Mouse (Mus musculus): ENCODE results near the gene Bnc2. TPM values are rescaled to one million over a fixed set of nuclear protein-coding genes. Genes with fewer than 3 reads are reported as not detected.

Bnc2 gene
- polyA plus RNA-seq, 1 experiment from 2014 or later, result 17.3 TPM

GRCm38 (mm10) chr4:84668949-84669605, 6.0 kb downstream of the Bnc2 start:
- WGBS, result 36% methylated on average over 12 of the region's 12 CpGs

GRCm38 (mm10) chr4:84668226-84668625, 6.8 kb downstream of the Bnc2 start:
- H3K4me3 ChIP-seq (replicated peaks), result no peak overlapping the region
- H3K9ac ChIP-seq, result no peak overlapping the region
- H3K27ac ChIP-seq (replicated peaks), result no peak overlapping the region
- H3K4me2 ChIP-seq (replicated peaks), result no peak overlapping the region
- no peak for ATAC-seq (ENCODE audit: insufficient number of reproducible peaks, low FRiP score, low TSS enrichment, low read depth)
- H3K4me1 ChIP-seq, result peaks cover 9% of the 10 kb centered on the region
- no peaks in the 10 kb centered on the region for H3K9me3 ChIP-seq (replicated peaks)
- peaks cover 8% of the 10 kb centered on the region; the same call in 1 of the 2 replicates for H3K27me3 ChIP-seq
- H3K36me3 ChIP-seq, result no peaks in the 10 kb centered on the region
- 82% methylated on average over 5 of the region's 5 CpGs for WGBS

More at GRCm38 (mm10) chr4:84668949-84669605, 6.0 kb downstream of the Bnc2 start:
- ATAC-seq (ENCODE audit: insufficient number of reproducible peaks, low FRiP score, low TSS enrichment, low read depth), result no peak
- Histone ChIP-seq H3K36me3 (no peaks in the 10 kb centered on the region), H3K27ac (replicated peaks) (no peak overlapping the region), H3K9me3 (replicated peaks) (no peaks in the 10 kb centered on the region), H3K4me2 (replicated peaks) (0 out of 2 replicates have a peak overlapping the region, but pooled peaks have one; percentile 10), H3K4me3 (replicated peaks) (no peak overlapping the region), H3K9ac (no peak overlapping the region), H3K4me1 (peaks cover 14% of the 10 kb centered on the region), H3K27me3 (peaks cover 11% of the 10 kb centered on the region; the same call in 1 of the 2 replicates)

- Histone ChIP-seq H3K9me3 (replicated peaks) (no peaks in the 10 kb centered on the region), H3K27ac (replicated peaks) (no peak overlapping the region), H3K27me3 (no peaks in the 10 kb centered on the region), H3K4me1 (no peaks in the 10 kb centered on the region), H3K4me2 (replicated peaks) (no peak overlapping the region), H3K9ac (no peak overlapping the region), H3K36me3 (no peaks in the 10 kb centered on the region), H3K4me3 (replicated peaks) (no peak overlapping the region)
- WGBS, result 86% methylated on average over 5 of the region's 5 CpGs
- no peak for ATAC-seq (ENCODE audit: insufficient number of reproducible peaks, low FRiP score, low TSS enrichment, low read depth)
These were observed 12.6 kb downstream of the Bnc2 start for GRCm38 (mm10) chr4:84662228-84663065.

- no peak for ATAC-seq (ENCODE audit: insufficient number of reproducible peaks, low FRiP score, low TSS enrichment, low read depth)
- H3K27me3 ChIP-seq, result no peaks in the 10 kb centered on the region
- WGBS, result 81% methylated on average over 3 of the region's 3 CpGs
- H3K27ac ChIP-seq (replicated peaks), result no peak overlapping the region
- no peaks in the 10 kb centered on the region for H3K36me3 ChIP-seq
- H3K4me2 ChIP-seq (replicated peaks), result no peak overlapping the region
- no peaks in the 10 kb centered on the region for H3K9me3 ChIP-seq (replicated peaks)
- H3K9ac ChIP-seq, result no peak overlapping the region
- no peak overlapping the region for H3K4me3 ChIP-seq (replicated peaks)
- no peaks in the 10 kb centered on the region for H3K4me1 ChIP-seq
These were observed 13.7 kb downstream of the Bnc2 start for GRCm38 (mm10) chr4:84661341-84661740.

GRCm38 (mm10) chr4:84651786-84652185, 23.3 kb downstream of the Bnc2 start:
- H3K9me3 ChIP-seq (replicated peaks), result no peaks in the 10 kb centered on the region
- ATAC-seq (ENCODE audit: insufficient number of reproducible peaks, low FRiP score, low TSS enrichment, low read depth), result no peak
- H3K27me3 ChIP-seq, result no peaks in the 10 kb centered on the region
- no peaks in the 10 kb centered on the region for H3K36me3 ChIP-seq
- H3K27ac ChIP-seq (replicated peaks), result 0 out of 2 replicates have a peak overlapping the region, but pooled peaks have one; percentile 18
- no peak overlapping the region for H3K9ac ChIP-seq
- H3K4me1 ChIP-seq, result peaks cover 13% of the 10 kb centered on the region
- no peak overlapping the region for H3K4me2 ChIP-seq (replicated peaks)
- 39% methylated on average over 8 of the region's 8 CpGs for WGBS
- no peak overlapping the region for H3K4me3 ChIP-seq (replicated peaks)

GRCm38 (mm10) chr4:84646576-84646975, 28.5 kb downstream of the Bnc2 start:
- ATAC-seq (ENCODE audit: insufficient number of reproducible peaks, low FRiP score, low TSS enrichment, low read depth), result no peak
- H3K36me3 ChIP-seq, result no peaks in the 10 kb centered on the region
- H3K9me3 ChIP-seq (replicated peaks), result no peaks in the 10 kb centered on the region
- no peaks in the 10 kb centered on the region for H3K27me3 ChIP-seq
- H3K4me2 ChIP-seq (replicated peaks), result no peak overlapping the region
- H3K9ac ChIP-seq, result no peak overlapping the region
- no peak overlapping the region for H3K4me3 ChIP-seq (replicated peaks)
- peaks cover 3% of the 10 kb centered on the region; the same call in 1 of the 2 replicates for H3K4me1 ChIP-seq
- H3K27ac ChIP-seq (replicated peaks), result no peak overlapping the region

- Histone ChIP-seq H3K9ac (no peak overlapping the region), H3K9me3 (replicated peaks) (no peaks in the 10 kb centered on the region), H3K4me1 (peaks cover 41% of the 10 kb centered on the region), H3K27me3 (no peaks in the 10 kb centered on the region), H3K4me2 (replicated peaks) (no peak overlapping the region), H3K36me3 (no peaks in the 10 kb centered on the region), H3K27ac (replicated peaks) (no peak overlapping the region), H3K4me3 (replicated peaks) (no peak overlapping the region)
- 61% methylated on average over 6 of the region's 6 CpGs for WGBS
- no peak for ATAC-seq (ENCODE audit: insufficient number of reproducible peaks, low FRiP score, low TSS enrichment, low read depth)
These were observed 35.9 kb downstream of the Bnc2 start for GRCm38 (mm10) chr4:84639166-84639565.

- no peak overlapping the region; the same call in 1 of the 2 replicates for H3K4me3 ChIP-seq (replicated peaks)
- peak overlapping the region; percentile 32 for H3K4me2 ChIP-seq (replicated peaks)
- no peak overlapping the region for H3K9ac ChIP-seq
- H3K9me3 ChIP-seq (replicated peaks), result no peaks in the 10 kb centered on the region
- H3K27ac ChIP-seq (replicated peaks), result peak overlapping the region; percentile 82
- peaks cover 56% of the 10 kb centered on the region for H3K4me1 ChIP-seq
- ATAC-seq (ENCODE audit: insufficient number of reproducible peaks, low FRiP score, low TSS enrichment, low read depth), result peak; percentile 65; the same call in 1 of the 2 replicates
- H3K27me3 ChIP-seq, result no peaks in the 10 kb centered on the region
- WGBS, result 4% methylated on average over 10 of the region's 10 CpGs
- H3K36me3 ChIP-seq, result no peaks in the 10 kb centered on the region
These were observed 37.4 kb downstream of the Bnc2 start for GRCm38 (mm10) chr4:84637641-84638040.

- Histone ChIP-seq H3K4me3 (replicated peaks) (no peak overlapping the region), H3K4me1 (peaks cover 56% of the 10 kb centered on the region), H3K36me3 (no peaks in the 10 kb centered on the region), H3K9me3 (replicated peaks) (no peaks in the 10 kb centered on the region), H3K27me3 (no peaks in the 10 kb centered on the region), H3K27ac (replicated peaks) (peak overlapping the region; percentile 76), H3K4me2 (replicated peaks) (no peak overlapping the region), H3K9ac (no peak overlapping the region)
- ATAC-seq (ENCODE audit: insufficient number of reproducible peaks, low FRiP score, low TSS enrichment, low read depth), result no peak; the same call in 1 of the 2 replicates
- 14% methylated on average over 4 of the region's 4 CpGs for WGBS
These were observed 40.3 kb downstream of the Bnc2 start for GRCm38 (mm10) chr4:84634751-84635150.

- Histone ChIP-seq H3K36me3 (no peaks in the 10 kb centered on the region), H3K27ac (replicated peaks) (peak overlapping the region; percentile 76), H3K27me3 (no peaks in the 10 kb centered on the region), H3K4me3 (replicated peaks) (no peak overlapping the region), H3K9me3 (replicated peaks) (no peaks in the 10 kb centered on the region), H3K4me2 (replicated peaks) (peak overlapping the region; percentile 12; the same call in 1 of the 2 replicates), H3K4me1 (peaks cover 52% of the 10 kb centered on the region), H3K9ac (no peak overlapping the region)
- 28% methylated on average over 1 of the region's 1 CpGs for WGBS
- ATAC-seq (ENCODE audit: insufficient number of reproducible peaks, low FRiP score, low TSS enrichment, low read depth), result no peak; the same call in 1 of the 2 replicates
These were observed 41.1 kb downstream of the Bnc2 start for GRCm38 (mm10) chr4:84633991-84634390.
